Mouse (Mus musculus): ENCODE data around the gene Yipf3.

The Yipf3 gene

DNA sequence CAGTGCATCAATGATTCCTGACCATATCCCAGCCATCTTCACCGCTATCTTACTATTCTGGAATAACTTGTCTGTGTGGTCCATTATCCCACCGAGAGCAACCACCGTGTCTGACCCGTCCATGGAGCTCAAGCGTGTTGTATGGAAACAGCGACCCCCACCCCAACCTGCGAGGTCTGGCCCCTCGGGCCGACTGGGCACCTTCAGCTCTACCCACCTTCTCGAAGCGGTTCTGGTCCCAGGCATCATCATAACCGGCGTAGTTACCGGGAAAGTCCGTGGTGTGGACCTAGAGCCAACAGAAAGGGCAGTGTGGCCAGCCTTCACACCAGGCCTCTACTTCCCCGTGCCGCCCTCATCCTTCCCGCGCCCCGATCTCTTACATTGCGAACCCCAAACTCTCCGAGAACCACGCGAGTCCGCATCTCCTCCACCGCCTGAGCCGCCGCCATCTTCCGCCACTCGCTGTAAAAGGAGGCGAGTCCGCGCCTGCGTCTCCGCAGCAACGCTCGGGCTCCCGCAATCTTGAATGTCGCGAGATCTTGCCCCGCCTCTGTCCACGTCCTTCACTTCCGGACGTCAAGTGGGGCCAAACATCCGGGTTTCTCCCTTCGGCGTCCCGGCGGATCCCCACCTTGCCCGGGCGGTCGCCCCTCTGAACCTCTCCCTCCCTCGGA, at the start of gene Yipf3, which contains the start of gene Polr1c:
Yipf3 (plus strand) TSS at position 569 of the 677 bp plus-strand sequence.
Polr1c (minus strand) TSS at position 543 of the 677 bp plus-strand sequence.
- peak; percentile 96 for DNase-seq

- DNase-seq = no peak
Observed at GRCm38 (mm10) chr17:46201151-46201550, 46.7 kb upstream of the Yipf3 start.

DNA sequence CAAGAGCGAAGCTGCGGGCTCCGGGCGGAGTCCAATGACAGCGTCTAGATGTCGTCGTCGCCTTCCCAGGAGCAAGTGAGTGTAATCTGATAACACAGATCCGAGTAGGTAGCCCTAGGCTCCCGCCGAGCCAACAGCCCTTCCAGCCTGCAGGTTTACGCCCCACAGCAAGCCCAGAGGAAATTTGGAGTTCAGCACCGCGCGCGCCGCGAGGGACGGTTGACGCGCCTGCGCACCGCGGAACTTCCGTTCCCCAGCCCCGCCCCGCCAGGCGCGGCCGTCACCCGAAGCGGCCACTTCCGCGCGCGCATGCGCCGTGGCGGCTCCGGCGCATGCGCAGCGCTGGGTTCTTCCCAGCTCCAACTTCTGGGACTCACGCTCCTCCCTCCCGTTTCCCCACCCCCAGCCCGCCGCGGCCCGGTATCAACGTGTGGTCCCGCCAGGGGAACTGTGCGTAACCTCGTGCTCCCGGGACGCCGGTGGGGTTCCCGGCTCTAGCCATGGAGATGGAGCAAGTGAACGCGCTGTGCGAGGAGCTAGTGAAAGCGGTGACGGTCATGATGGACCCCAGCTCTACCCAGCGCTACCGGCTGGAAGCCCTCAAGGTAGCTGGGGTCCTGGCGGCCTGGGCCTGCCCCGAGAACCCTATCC, 45.3 kb upstream of the Yipf3 start, which contains the start of the genes Polh and Xpo5:
Polh (minus strand) TSS at position 225 of the 651 bp plus-strand sequence.
Xpo5 (plus strand) TSS at position 362 of the 651 bp plus-strand sequence.
- DNase-seq = peak; percentile 95

- DNase-seq = peak; percentile 28
Observed at GRCm38 (mm10) chr17:46203078-46203477, 44.8 kb upstream of the Yipf3 start.

DNA sequence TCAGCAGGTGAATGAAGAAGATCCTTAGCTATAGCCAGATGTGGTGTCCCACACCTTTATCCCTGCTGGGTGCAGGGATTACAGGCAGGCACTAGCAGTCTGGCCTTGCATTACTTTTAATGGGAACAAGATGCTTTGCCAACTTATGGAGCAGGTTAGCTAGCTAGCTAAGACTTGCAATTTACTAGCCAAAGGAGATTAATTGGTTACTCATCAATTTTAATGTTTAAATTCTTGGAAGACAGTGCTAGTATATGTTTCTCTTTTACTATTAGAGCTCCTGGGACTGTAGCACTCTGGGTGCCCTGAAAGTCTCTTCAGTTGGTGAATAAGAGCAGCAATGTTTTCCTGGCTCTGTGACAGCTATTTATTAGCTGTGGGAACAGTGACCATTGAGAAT, 41.2 kb upstream of the Yipf3 start:
- peak; percentile 57 for DNase-seq

DNA sequence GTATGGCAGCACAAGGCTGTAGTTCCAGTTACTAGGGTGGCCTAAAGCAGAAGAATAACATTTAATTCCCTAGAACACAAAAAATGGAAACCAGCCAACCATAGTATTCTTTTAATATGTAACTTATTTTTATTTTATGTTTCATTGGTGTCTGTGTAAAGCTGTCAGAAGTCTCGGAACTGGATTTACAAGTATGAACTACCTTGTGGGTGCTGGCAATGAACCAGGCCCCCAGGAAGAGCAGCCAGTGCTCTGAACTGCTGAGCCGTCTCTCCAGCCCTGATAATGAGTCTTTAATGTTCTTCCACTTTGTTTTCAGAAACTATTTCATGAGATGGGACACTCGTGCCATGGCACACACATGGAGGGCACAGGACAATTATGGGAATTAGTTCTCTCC, 37.3 kb upstream of the Yipf3 start:
- peak; percentile 9 for DNase-seq

DNA sequence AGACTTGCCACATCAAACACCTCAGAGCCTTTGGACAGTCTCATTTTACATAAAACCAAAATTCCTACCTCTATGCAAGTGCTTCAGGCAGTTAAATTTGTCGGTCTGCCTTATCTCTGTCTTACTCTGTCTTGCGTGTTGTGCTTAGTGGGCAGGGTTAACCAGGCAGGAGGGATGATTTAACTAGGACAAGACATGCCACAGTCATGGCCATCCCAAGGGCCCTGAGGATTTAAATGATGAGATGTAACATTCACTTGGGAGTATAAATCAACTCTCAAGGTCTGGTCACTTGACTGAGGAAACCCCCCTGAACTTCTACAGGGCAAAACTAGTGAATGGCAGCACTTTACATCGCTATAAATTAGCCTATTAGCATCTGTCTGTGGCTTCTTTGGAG, 26.3 kb upstream of the Yipf3 start:
- DNase-seq = no peak

DNA sequence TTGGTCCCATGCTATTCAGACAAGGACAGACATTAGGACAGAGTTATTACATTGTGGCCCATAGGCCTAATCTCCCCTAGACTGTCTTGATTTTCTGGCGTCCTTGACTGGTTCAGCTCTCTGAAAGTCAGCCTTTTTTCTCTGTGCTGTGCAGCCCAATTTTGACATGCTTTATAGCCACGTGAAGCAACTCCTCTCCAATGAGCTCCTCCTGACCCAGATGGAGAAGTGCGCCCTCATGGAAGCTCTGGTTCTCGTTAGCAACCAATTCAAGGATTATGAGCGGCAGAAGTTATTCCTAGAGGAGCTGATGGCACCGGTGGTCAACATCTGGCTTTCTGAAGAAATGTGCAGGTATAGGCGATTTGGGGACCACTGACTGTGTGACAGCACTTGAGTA, 20.3 kb upstream of the Yipf3 start:
- no peak for DNase-seq

DNA sequence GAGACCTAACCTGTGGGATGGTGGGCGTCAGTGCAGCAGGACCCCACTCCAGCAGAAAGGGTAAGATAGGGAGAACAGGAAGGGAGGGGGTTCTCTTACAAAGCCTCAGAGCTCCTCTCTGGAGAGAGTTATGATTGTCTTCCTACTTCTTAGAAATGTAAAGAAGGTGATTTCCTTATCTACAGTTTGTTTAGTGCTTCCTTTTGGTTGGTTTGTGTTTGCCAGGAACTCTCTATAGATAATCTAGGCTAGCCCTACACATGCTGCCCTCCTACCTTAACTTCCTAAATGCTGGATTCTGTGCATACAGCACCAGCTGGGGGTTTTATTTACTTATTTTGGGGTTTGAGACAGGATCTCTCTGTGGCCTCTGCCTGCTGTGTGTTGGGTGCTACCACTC, 11.8 kb upstream of the Yipf3 start:
- no peak for DNase-seq

DNA sequence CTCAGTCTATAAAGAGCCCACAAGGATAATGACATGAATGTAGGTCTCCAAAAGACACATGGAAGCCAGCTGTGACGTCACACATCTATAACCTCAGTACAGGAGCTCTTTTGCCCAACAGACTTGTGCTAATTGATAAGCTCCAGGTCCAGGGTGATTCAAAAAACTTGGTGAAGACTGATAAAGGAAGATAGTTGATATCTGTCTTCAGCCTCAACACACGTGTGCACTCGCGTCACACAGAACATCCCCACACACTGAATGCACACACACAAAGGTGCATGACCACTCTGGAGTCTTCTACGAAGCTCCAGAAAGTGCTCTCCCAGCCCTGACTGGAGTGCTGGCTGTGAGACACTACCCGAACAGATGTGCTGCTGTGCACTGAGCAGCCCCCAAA, 10.8 kb upstream of the Yipf3 start:
- no peak for DNase-seq

GRCm38 (mm10) chr17:46237480-46237879, 10.4 kb upstream of the Yipf3 start:
- DNase-seq = no peak

- DNase-seq = no peak
Observed at GRCm38 (mm10) chr17:46239516-46240114, 8.3 kb upstream of the Yipf3 start.

DNA sequence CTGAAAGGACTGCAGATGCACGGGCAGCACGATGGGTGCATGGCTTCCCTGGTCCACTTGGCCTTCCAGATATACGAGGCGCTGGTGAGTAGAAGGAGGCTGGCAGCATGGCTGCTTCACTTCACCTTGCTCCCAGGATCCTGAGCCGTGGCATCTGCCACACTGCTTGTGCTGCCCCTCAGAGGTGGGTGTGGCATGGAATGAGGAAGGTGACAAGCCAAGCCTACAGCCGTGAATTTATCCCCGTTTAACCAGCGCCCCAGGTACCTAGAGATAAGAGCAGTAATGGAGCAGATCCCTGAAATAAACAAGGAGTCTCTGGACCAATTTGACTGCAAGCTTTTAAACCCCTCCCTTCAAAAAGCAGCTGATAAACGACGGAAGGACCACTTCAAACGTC, 6.4 kb upstream of the Yipf3 start:
- DNase-seq = no peak

DNA sequence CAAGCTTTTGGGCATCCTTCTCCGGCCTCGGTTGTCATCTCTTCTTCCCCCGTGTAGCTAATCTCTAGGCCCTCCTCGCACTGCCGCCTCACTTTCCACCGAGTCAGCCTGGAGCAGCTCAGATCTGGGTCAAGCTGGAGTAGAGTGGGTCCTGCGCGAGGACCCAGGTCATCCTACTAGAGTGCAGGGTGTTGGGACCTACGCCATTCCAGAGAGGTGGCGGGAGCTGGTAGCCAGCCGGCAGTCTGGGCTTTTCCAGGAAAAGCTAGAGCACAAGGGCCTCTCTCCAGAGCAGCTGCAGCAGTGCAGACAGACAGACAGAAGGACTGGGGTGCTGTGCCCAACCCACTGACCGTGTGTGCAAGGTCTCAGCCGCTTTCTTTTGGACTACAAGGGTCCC, 5.6 kb upstream of the Yipf3 start:
- DNase-seq = no peak

DNA sequence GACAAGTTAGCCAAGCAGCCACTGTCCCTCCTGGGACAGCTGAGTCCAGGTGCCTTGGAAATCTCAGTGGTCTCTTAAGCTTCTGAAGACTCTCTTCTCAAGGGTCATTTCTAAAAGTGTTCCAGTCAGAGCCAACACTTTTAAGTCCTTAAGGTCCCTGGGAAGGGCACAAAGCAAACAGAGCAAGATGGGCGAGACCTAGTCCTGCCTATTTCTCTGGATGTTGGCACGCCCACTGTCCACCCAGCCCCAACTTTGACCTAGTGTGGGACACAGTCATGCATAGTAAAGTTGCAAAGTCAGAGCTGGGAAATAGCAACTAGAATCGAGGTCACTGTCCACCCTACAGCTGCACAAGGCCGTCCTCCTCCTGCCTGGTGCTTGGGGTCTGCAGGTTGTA, 4.9 kb upstream of the Yipf3 start:
- no peak for DNase-seq

- DNase-seq = peak; percentile 62
Observed at GRCm38 (mm10) chr17:46243624-46244023, 4.3 kb upstream of the Yipf3 start.

GRCm38 (mm10) chr17:46244579-46244978, 3.3 kb upstream of the Yipf3 start:
- DNase-seq = no peak

DNA sequence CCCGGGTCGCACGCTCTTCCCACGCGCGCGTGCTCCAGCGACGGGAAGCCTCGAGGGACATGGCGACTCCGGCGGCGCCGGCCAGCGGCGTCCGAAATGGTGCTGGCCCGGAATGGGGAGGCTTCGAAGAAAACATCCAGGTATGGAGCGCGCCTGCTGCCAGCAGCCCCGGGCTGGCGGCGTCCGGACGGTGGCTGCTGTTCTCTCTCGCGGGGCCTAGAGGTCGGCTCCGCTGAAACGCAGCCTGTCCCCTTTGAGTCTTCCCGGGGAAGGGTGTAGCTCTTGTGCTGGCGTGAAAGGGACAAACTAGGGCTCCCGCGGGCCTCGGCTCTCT, 276 bp downstream of the Yipf3 start:
- no peak for DNase-seq

DNA sequence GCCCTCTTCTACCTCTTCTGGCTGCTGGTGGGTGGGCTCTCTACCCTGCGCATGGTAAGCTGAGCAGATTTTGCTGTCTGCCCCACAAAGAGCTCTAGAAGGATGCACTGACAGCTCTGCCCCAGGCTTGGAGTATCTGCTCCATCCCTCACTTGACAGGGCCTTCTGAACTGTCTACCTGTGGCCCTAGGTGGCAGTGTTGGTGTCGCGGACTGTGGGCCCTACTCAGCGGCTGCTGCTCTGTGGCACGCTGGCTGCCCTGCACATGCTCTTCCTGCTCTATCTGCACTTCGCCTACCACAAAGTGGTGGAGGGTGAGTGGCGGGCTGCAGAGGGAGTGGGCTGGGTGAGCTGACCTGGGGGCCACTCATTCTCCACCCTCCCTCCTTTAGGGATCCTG, 3.3 kb downstream of the Yipf3 start:
- no peak for DNase-seq

- peak; percentile 55 for DNase-seq
Observed at GRCm38 (mm10) chr17:46252571-46253451, 4.9 kb downstream of the Yipf3 start.

DNA sequence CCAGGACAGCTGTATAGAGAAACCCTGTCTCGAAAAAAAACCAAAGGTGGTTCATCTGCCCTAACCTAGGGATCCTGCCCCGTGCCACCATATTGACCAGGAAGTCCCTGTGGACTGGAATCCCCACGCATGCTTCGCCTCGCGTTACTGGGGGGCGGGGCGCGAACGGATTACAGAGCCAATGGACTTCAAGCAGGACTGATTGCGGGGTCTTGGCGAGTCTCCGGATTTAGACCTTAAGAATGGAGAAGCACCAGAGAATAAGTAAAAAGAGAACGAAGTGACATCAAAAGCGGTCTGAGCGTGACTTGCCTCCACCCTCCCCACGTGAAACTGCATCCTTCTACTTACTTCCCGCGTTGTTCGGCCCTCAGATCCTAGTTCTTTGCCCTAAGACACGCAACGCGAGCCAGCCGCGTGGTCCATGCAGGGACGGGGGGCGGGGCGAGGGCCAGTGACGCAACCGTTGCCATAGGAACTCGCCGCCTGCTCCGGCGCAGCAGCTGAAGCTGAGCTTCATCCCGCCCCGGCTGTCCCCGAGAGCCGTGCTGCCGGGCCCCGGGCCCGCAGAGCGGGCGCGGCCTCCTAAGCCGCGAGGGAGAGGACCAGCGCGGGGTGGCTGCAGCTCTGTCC, 5.7 kb downstream of the Yipf3 start, which contains the start of gene Lrrc73:
Lrrc73 (plus strand) TSS at position 80 of the 633 bp plus-strand sequence.
- DNase-seq = peak; percentile 87

GRCm38 (mm10) chr17:46254106-46254505, 6.2 kb downstream of the Yipf3 start:
- no peak for DNase-seq

- DNase-seq = no peak
Observed at GRCm38 (mm10) chr17:46255147-46255546, 7.3 kb downstream of the Yipf3 start.
